Mouse (Mus musculus) gastrocnemius, postnatal 25 days (tissue): ENCODE measurements around the gene Cln3. TPM values are rescaled to one million over a fixed set of nuclear protein-coding genes. Genes with fewer than 3 reads are reported as not detected.

Experiments
- DNase-seq: peaks from one replicate; pipeline ENCODE4 v3.0.0; 2022
- long read RNA-seq, 2 experiments: library from polyadenylated mRNA; stranded (forward); transcript quantifications; one replicate each; pipeline ENCODE4 v2.0.0; 2021
- total RNA-seq, 2 experiments: library from RNA; stranded (reverse); gene quantifications; 1 replicate in 1 of 2; 2 replicates in 1 of 2; pipeline ENCODE4 v1.2.3; 2021

The Cln3 gene
- 10 to 100 TPM in 1 of 2 experiments, 1 to 10 TPM in 1; 8.8 to 10.6 TPM for total RNA-seq
- long read RNA-seq, experiment 1, partial matches to known transcripts: 0 of 8 reads
- long read RNA-seq, experiment 1, other reads (novel, unspliced or antisense): 7 of 8 reads
- long read RNA-seq, experiment 2, partial matches to known transcripts: 0 of 9 reads
- long read RNA-seq, experiment 2, other reads (novel, unspliced or antisense): 5 of 9 reads

GRCm38 (mm10) chr7:126585717-126586116 is at the start of gene Cln3:
Gene Cln3 (minus strand): TSS chr7:126585817.
- no peak for DNase-seq

- no peak for DNase-seq
These were observed 49.8 kb upstream of the Cln3 start for GRCm38 (mm10) chr7:126635375-126635774.

- DNase-seq: no peak
These were observed 46.9 kb upstream of the Cln3 start for GRCm38 (mm10) chr7:126632478-126632877.

GRCm38 (mm10) chr7:126630824-126631518 is 45.4 kb upstream of the Cln3 start, which contains the start of gene Nupr1:
Gene Nupr1 (minus strand): TSS chr7:126630861.
- no peak for DNase-seq

GRCm38 (mm10) chr7:126629915-126630314 is 44.3 kb upstream of the Cln3 start:
- DNase-seq: no peak

- DNase-seq: no peak
These were observed 42.5 kb upstream of the Cln3 start for GRCm38 (mm10) chr7:126628111-126628510.

- DNase-seq: no peak
These were observed 40.4 kb upstream of the Cln3 start for GRCm38 (mm10) chr7:126625807-126626600.

- peak; percentile 89 for DNase-seq
These were observed 39.8 kb upstream of the Cln3 start for GRCm38 (mm10) chr7:126625369-126625768.

GRCm38 (mm10) chr7:126624774-126625173 is 39.2 kb upstream of the Cln3 start:
- no peak for DNase-seq

GRCm38 (mm10) chr7:126623381-126623780 is 37.8 kb upstream of the Cln3 start:
- DNase-seq: no peak

- DNase-seq: peak; percentile 16
These were observed 36.1 kb upstream of the Cln3 start for GRCm38 (mm10) chr7:126621452-126622359.

GRCm38 (mm10) chr7:126619559-126620275 is 34.1 kb upstream of the Cln3 start:
- DNase-seq: no peak

- no peak for DNase-seq
These were observed 31.1 kb upstream of the Cln3 start for GRCm38 (mm10) chr7:126616707-126617106.

- no peak for DNase-seq
These were observed 27.1 kb upstream of the Cln3 start for GRCm38 (mm10) chr7:126612736-126613135.

- DNase-seq: no peak
These were observed 22.2 kb upstream of the Cln3 start for GRCm38 (mm10) chr7:126607796-126608195.

GRCm38 (mm10) chr7:126607064-126607463 is 21.4 kb upstream of the Cln3 start:
- DNase-seq: peak; percentile 78

GRCm38 (mm10) chr7:126606611-126607010 is 21.0 kb upstream of the Cln3 start:
- no peak for DNase-seq

- DNase-seq: no peak
These were observed 17.0 kb upstream of the Cln3 start for GRCm38 (mm10) chr7:126602650-126603049.

GRCm38 (mm10) chr7:126601896-126602295 is 16.3 kb upstream of the Cln3 start:
- no peak for DNase-seq

GRCm38 (mm10) chr7:126598919-126599318 is 13.3 kb upstream of the Cln3 start:
- DNase-seq: no peak

GRCm38 (mm10) chr7:126596414-126596813 is 10.8 kb upstream of the Cln3 start:
- DNase-seq: no peak
